Mouse (Mus musculus) hindbrain, embryonic 15.5 days (tissue): ENCODE results near the gene Gm45837. TPM values are rescaled to one million over a fixed set of nuclear protein-coding genes. Genes with fewer than 3 reads are reported as not detected.
A peak's percentile ranks its signal among the peaks of the same experiment; 100 is the strongest.

Experiments used
- ATAC-seq: fragments of 200-750 bp; cut with Nextera tagmentation; 2 replicates; pipeline ENCODE4 v1.8.0; 2017; ENCODE audit warnings: low read depth, moderate number of reproducible peaks, moderate TSS enrichment; ENCODE audit not compliant: low FRiP score
- H3K27ac ChIP-seq: fragments of 300-500 bp; sonication (generic); replicated peaks from 2 replicates; pipeline ENCODE4 v1.5.1; 2015; ENCODE audit warnings: mild to moderate bottlenecking, inconsistent platforms
- H3K27me3 ChIP-seq: fragments of 300-500 bp; sonication (generic); 2 replicates; pipeline ENCODE4 v1.6.1; 2015; ENCODE audit warnings: control low read depth, inconsistent platforms
- H3K36me3 ChIP-seq: fragments of 300-500 bp; sonication (generic); 2 replicates; pipeline ENCODE4 v1.6.1; 2015; ENCODE audit warnings: control low read depth, inconsistent platforms
- H3K4me1 ChIP-seq: fragments of 300-500 bp; sonication (generic); replicated peaks from 2 replicates; pipeline ENCODE4 v1.6.1; 2015; ENCODE audit warnings: control low read depth, inconsistent platforms
- H3K4me2 ChIP-seq: fragments of 300-500 bp; sonication (generic); 2 replicates; pipeline ENCODE4 v1.6.1; 2015; ENCODE audit warnings: moderate library complexity, mild to moderate bottlenecking, inconsistent platforms
- H3K4me3 ChIP-seq: fragments of 300-500 bp; sonication (generic); 2 replicates; pipeline ENCODE4 v1.5.1; 2015; ENCODE audit warnings: mild to moderate bottlenecking, inconsistent platforms
- H3K9ac ChIP-seq: fragments of 300-500 bp; sonication (generic); 2 replicates; pipeline ENCODE4 v1.6.1; 2015; ENCODE audit warnings: inconsistent platforms
- H3K9me3 ChIP-seq: fragments of 300-500 bp; sonication (generic); 2 replicates; pipeline ENCODE4 v1.6.1; 2016; ENCODE audit warnings: control low read depth, inconsistent platforms
- WGBS: fragments of 180-500 bp; shearing (Covaris S2); methylation state at CpG from one replicate; pipeline ENCODE4 v1.1.7; 2015; 5-methylcytosine and 5-hydroxymethylcytosine counted together
- polyA plus RNA-seq: library from polyadenylated mRNA; unstranded; fragments of >200 nt; fragmentation: Nextera tagmentation; extraction: Ambion mirVana; gene quantifications from 2 replicates; pipeline ENCODE4 v1.2.1, GENCODE M21; 2015

The Gm45837 gene
- polyA plus RNA-seq, 1 experiment from 2014 or later, result not detected

- Histone ChIP-seq H3K4me3 (no peak overlapping the region), H3K9ac (no peak overlapping the region), H3K4me1 (0 out of 2 replicates have a peak, but pooled peaks cover 16% of the 10 kb centered on the region), H3K27me3 (no peaks in the 10 kb centered on the region), H3K4me2 (no peak overlapping the region), H3K9me3 (no peaks in the 10 kb centered on the region), H3K36me3 (no peaks in the 10 kb centered on the region), H3K27ac (no peak overlapping the region)
- 52% methylated on average over 10 of the region's 10 CpGs for WGBS
- ATAC-seq, result no peak
These were observed 62.2 kb downstream of the Gm45837 start for GRCm38 (mm10) chr7:101472598-101473558.

GRCm38 (mm10) chr7:101474399-101474811 is 63.7 kb downstream of the Gm45837 start:
- 92% methylated on average over 5 of the region's 5 CpGs for WGBS
- no peak for ATAC-seq
- H3K4me3 ChIP-seq, result no peak overlapping the region
- no peaks in the 10 kb centered on the region for H3K27me3 ChIP-seq
- H3K27ac ChIP-seq, result no peak overlapping the region
- H3K4me1 ChIP-seq, result 0 out of 2 replicates have a peak, but pooled peaks cover 19% of the 10 kb centered on the region
- H3K4me2 ChIP-seq, result no peak overlapping the region
- H3K9ac ChIP-seq, result no peak overlapping the region
- no peaks in the 10 kb centered on the region for H3K36me3 ChIP-seq
- H3K9me3 ChIP-seq, result no peaks in the 10 kb centered on the region

GRCm38 (mm10) chr7:101476028-101476427 is 65.3 kb downstream of the Gm45837 start:
- ATAC-seq, result no peak
- no peaks in the 10 kb centered on the region for H3K36me3 ChIP-seq
- no peak overlapping the region for H3K4me3 ChIP-seq
- no peak overlapping the region for H3K4me2 ChIP-seq
- H3K4me1 ChIP-seq, result 0 out of 2 replicates have a peak, but pooled peaks cover 19% of the 10 kb centered on the region
- 0 out of 2 replicates have a peak overlapping the region, but pooled peaks have one; percentile 6 for H3K27ac ChIP-seq
- WGBS, result 84% methylated on average over 3 of the region's 3 CpGs
- H3K9me3 ChIP-seq, result no peaks in the 10 kb centered on the region
- no peaks in the 10 kb centered on the region for H3K27me3 ChIP-seq
- H3K9ac ChIP-seq, result no peak overlapping the region

GRCm38 (mm10) chr7:101476493-101476892 is 65.8 kb downstream of the Gm45837 start:
- Histone ChIP-seq H3K27me3 (no peaks in the 10 kb centered on the region), H3K9me3 (no peaks in the 10 kb centered on the region), H3K4me3 (no peak overlapping the region), H3K4me1 (0 out of 2 replicates have a peak, but pooled peaks cover 15% of the 10 kb centered on the region), H3K27ac (no peak overlapping the region; the same call in 1 of the 2 replicates), H3K9ac (no peak overlapping the region), H3K36me3 (no peaks in the 10 kb centered on the region), H3K4me2 (no peak overlapping the region)
- 68% methylated on average over 4 of the region's 4 CpGs for WGBS
- ATAC-seq, result no peak

- Histone ChIP-seq H3K4me3 (no peak overlapping the region), H3K27ac (no peak overlapping the region; the same call in 1 of the 2 replicates), H3K9me3 (no peaks in the 10 kb centered on the region), H3K4me1 (peaks cover 14% of the 10 kb centered on the region; the same call in 1 of the 2 replicates), H3K4me2 (no peak overlapping the region), H3K36me3 (no peaks in the 10 kb centered on the region), H3K9ac (no peak overlapping the region), H3K27me3 (no peaks in the 10 kb centered on the region)
- 49% methylated on average over 5 of the region's 5 CpGs for WGBS
- no peak for ATAC-seq
These were observed 66.5 kb downstream of the Gm45837 start for GRCm38 (mm10) chr7:101477200-101477599.

- no peak for ATAC-seq
- 60% methylated on average over 5 of the region's 5 CpGs for WGBS
- H3K4me3 ChIP-seq, result no peak overlapping the region
- no peak overlapping the region for H3K27ac ChIP-seq
- H3K9ac ChIP-seq, result no peak overlapping the region
- no peaks in the 10 kb centered on the region for H3K9me3 ChIP-seq
- no peak overlapping the region for H3K4me2 ChIP-seq
- peaks cover 18% of the 10 kb centered on the region for H3K4me1 ChIP-seq
- no peaks in the 10 kb centered on the region for H3K27me3 ChIP-seq
- H3K36me3 ChIP-seq, result no peaks in the 10 kb centered on the region
These were observed 67.4 kb downstream of the Gm45837 start for GRCm38 (mm10) chr7:101478099-101478498.

- no peak overlapping the region for H3K4me2 ChIP-seq
- no peaks in the 10 kb centered on the region for H3K27me3 ChIP-seq
- WGBS, result 62% methylated on average over 4 of the region's 4 CpGs
- ATAC-seq, result no peak
- no peaks in the 10 kb centered on the region for H3K36me3 ChIP-seq
- H3K4me3 ChIP-seq, result no peak overlapping the region
- H3K4me1 ChIP-seq, result peaks cover 24% of the 10 kb centered on the region
- no peak overlapping the region for H3K27ac ChIP-seq
- no peak overlapping the region for H3K9ac ChIP-seq
- no peaks in the 10 kb centered on the region for H3K9me3 ChIP-seq
These were observed 69.2 kb downstream of the Gm45837 start for GRCm38 (mm10) chr7:101479841-101480240.

GRCm38 (mm10) chr7:101480671-101481070 is 70.0 kb downstream of the Gm45837 start:
- 48% methylated on average over 6 of the region's 6 CpGs for WGBS
- no peak for ATAC-seq
- Histone ChIP-seq H3K4me3 (no peak overlapping the region), H3K9ac (no peak overlapping the region), H3K27ac (no peak overlapping the region), H3K4me2 (no peak overlapping the region), H3K4me1 (peaks cover 24% of the 10 kb centered on the region), H3K9me3 (no peaks in the 10 kb centered on the region), H3K27me3 (no peaks in the 10 kb centered on the region), H3K36me3 (no peaks in the 10 kb centered on the region)

GRCm38 (mm10) chr7:101481872-101482498 is 71.3 kb downstream of the Gm45837 start:
- H3K4me1 ChIP-seq, result peaks cover 23% of the 10 kb centered on the region
- H3K36me3 ChIP-seq, result no peaks in the 10 kb centered on the region
- WGBS, result 47% methylated on average over 8 of the region's 8 CpGs
- H3K27me3 ChIP-seq, result no peaks in the 10 kb centered on the region
- H3K4me2 ChIP-seq, result no peak overlapping the region
- H3K27ac ChIP-seq, result no peak overlapping the region
- ATAC-seq, result peak; percentile 46; the same call in 1 of the 2 replicates
- no peaks in the 10 kb centered on the region for H3K9me3 ChIP-seq
- H3K9ac ChIP-seq, result no peak overlapping the region
- no peak overlapping the region for H3K4me3 ChIP-seq

GRCm38 (mm10) chr7:101482499-101483081 is 71.9 kb downstream of the Gm45837 start:
- no peaks in the 10 kb centered on the region for H3K27me3 ChIP-seq
- no peak overlapping the region for H3K9ac ChIP-seq
- H3K36me3 ChIP-seq, result no peaks in the 10 kb centered on the region
- H3K4me1 ChIP-seq, result peaks cover 19% of the 10 kb centered on the region
- H3K4me2 ChIP-seq, result no peak overlapping the region
- H3K27ac ChIP-seq, result 0 out of 2 replicates have a peak overlapping the region, but pooled peaks have one; percentile 34
- no peaks in the 10 kb centered on the region for H3K9me3 ChIP-seq
- peak; percentile 52; the same call in 1 of the 2 replicates for ATAC-seq
- no peak overlapping the region for H3K4me3 ChIP-seq
- WGBS, result 63% methylated on average over 9 of the region's 9 CpGs

- 73% methylated on average over 9 of the region's 9 CpGs for WGBS
- H3K9me3 ChIP-seq, result no peaks in the 10 kb centered on the region
- no peak overlapping the region for H3K4me3 ChIP-seq
- H3K4me1 ChIP-seq, result peaks cover 17% of the 10 kb centered on the region
- no peak for ATAC-seq
- H3K4me2 ChIP-seq, result no peak overlapping the region
- no peaks in the 10 kb centered on the region for H3K27me3 ChIP-seq
- no peaks in the 10 kb centered on the region for H3K36me3 ChIP-seq
- no peak overlapping the region for H3K9ac ChIP-seq
- H3K27ac ChIP-seq, result no peak overlapping the region
These were observed 72.9 kb downstream of the Gm45837 start for GRCm38 (mm10) chr7:101483498-101484115.
